Mouse (Mus musculus): ENCODE data around the gene Chuk.

Gene Chuk

GRCm38 (mm10) chr19:44033396-44033795 lies 73.9 kb downstream of the Chuk start:
- no peak for DNase-seq

- DNase-seq, result no peak
Measured at GRCm38 (mm10) chr19:44032046-44032744, 75.1 kb downstream of the Chuk start.

GRCm38 (mm10) chr19:44030024-44030423 lies 77.3 kb downstream of the Chuk start:
- DNase-seq, result no peak

- DNase-seq, result no peak
Measured at GRCm38 (mm10) chr19:44028972-44029371, 78.3 kb downstream of the Chuk start, which contains the start of gene Cyp2c23. Gene Cyp2c23, minus strand, starts transcription at chr19:44029208.

- no peak for DNase-seq
Measured at GRCm38 (mm10) chr19:44026956-44027530, 80.2 kb downstream of the Chuk start.

GRCm38 (mm10) chr19:44024921-44025585 lies 82.2 kb downstream of the Chuk start:
- no peak for DNase-seq
